Mouse (Mus musculus) hindbrain, embryonic 14.5 days (tissue): ENCODE results near the gene Jak2. TPM values are rescaled to one million over a fixed set of nuclear protein-coding genes. Genes with fewer than 3 reads are reported as not detected.

Experiments used
- ATAC-seq: fragments of 200-750 bp; cut with Nextera tagmentation; 2 replicates; pipeline ENCODE4 v1.8.0; 2017; ENCODE audit warnings: moderate number of reproducible peaks, mild to moderate bottlenecking, moderate TSS enrichment, moderate library complexity; ENCODE audit not compliant: low FRiP score
- DNase-seq: peaks from one replicate; pipeline ENCODE4 v3.0.0-alpha.2; 2015; ENCODE audit warnings: low spot score
- H3K27ac ChIP-seq: fragments of 300-500 bp; sonication (generic); 2 replicates; pipeline ENCODE4 v1.5.1; 2014; ENCODE audit warnings: mild to moderate bottlenecking, moderate library complexity
- H3K27me3 ChIP-seq: fragments of 300-500 bp; sonication (generic); 2 replicates; pipeline ENCODE4 v1.6.1; 2014; ENCODE audit warnings: mild to moderate bottlenecking, low read length, mixed read lengths; ENCODE audit not compliant: control insufficient read depth, insufficient read depth
- H3K36me3 ChIP-seq: fragments of 300-500 bp; sonication (generic); replicated peaks from 2 replicates; pipeline ENCODE4 v1.6.1; 2014; ENCODE audit not compliant: control insufficient read depth, insufficient read depth
- H3K4me1 ChIP-seq: fragments of 300-500 bp; sonication (generic); replicated peaks from 2 replicates; pipeline ENCODE4 v1.6.1; 2014; ENCODE audit warnings: antibody characterized with exemption, low read length, mixed read lengths; ENCODE audit not compliant: control insufficient read depth, insufficient read depth
- H3K4me2 ChIP-seq: fragments of 300-500 bp; sonication (generic); replicated peaks from 2 replicates; pipeline ENCODE4 v1.6.1; 2014; ENCODE audit warnings: mild to moderate bottlenecking, moderate library complexity
- H3K4me3 ChIP-seq: fragments of 300-500 bp; sonication (generic); replicated peaks from 2 replicates; pipeline ENCODE4 v1.5.1; 2014; ENCODE audit warnings: mild to moderate bottlenecking, low read length
- H3K9ac ChIP-seq: fragments of 300-500 bp; sonication (generic); 2 replicates; pipeline ENCODE4 v1.6.1; 2014
- H3K9me3 ChIP-seq: fragments of 300-500 bp; sonication (generic); 2 replicates; pipeline ENCODE4 v1.6.1; 2016; ENCODE audit warnings: low read length; ENCODE audit not compliant: control insufficient read depth
- WGBS: fragments of 180-500 bp; shearing (Covaris S2); extraction: QIAGEN DNeasy Blood & Tissue Kit; methylation state at CpG from one replicate; pipeline ENCODE4 v1.1.7; 2014; 5-methylcytosine and 5-hydroxymethylcytosine counted together
- polyA plus RNA-seq: library from polyadenylated mRNA; unstranded; fragments of >200 nt; fragmentation: Nextera tagmentation; extraction: Ambion mirVana; gene quantifications from 2 replicates; pipeline ENCODE4 v1.2.1, GENCODE M21; 2014

Jak2 gene
- polyA plus RNA-seq, 1 experiment from 2014 or later = 20.3 TPM

DNA sequence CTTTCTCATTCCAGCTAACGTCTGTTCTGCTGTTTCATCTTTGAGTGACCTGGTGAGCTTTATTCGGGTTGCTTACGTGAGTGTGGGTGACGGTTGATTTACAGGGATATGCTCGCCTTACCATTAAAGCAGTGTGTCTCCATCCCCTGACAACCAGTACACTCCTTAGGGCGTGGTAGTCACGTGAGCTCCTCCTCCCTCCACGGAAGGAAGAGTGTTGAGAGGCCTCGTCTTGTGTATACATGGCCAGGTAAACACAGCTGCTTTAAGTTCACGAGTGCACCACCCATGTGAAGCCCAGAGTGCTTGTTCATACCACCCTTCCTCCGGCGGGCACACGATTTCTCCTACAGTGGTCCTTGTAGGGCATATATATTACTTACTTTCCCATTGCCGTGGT lies 39.9 kb downstream of the Jak2 start:
- Histone ChIP-seq H3K9ac (no peak overlapping the region), H3K4me1 (no peaks in the 10 kb centered on the region), H3K36me3 (peaks cover 62% of the 10 kb centered on the region), H3K4me2 (no peak overlapping the region), H3K4me3 (no peak overlapping the region), H3K27me3 (no peaks in the 10 kb centered on the region), H3K27ac (no peak overlapping the region), H3K9me3 (no peaks in the 10 kb centered on the region)
- no peak for ATAC-seq
- WGBS = 91% methylated on average over 14 of the region's 14 CpGs
- no peak for DNase-seq

DNA sequence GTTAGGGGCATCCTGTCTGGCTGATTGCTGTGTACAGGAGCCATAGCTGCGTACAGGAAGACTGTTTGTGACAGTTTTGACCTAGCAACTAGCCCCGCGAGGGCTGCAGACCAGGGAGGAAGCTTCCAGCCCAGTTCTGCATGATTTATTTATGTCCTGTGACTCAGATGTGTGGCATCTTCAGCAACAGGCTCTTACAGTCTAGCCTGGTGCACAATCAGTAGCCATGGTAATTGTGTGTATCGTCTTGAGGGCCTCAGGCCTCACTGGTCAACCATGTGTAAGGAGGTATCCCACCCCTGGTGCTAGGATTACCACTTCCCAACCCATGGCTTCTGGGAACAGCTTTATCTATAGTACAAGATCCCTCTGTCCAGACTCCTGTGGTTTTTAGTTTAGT lies 40.9 kb downstream of the Jak2 start:
- H3K36me3 ChIP-seq = peaks cover 65% of the 10 kb centered on the region
- no peak overlapping the region for H3K4me3 ChIP-seq
- 92% methylated on average over 4 of the region's 4 CpGs for WGBS
- ATAC-seq (no peak), DNase-seq (no peak)
- H3K27me3 ChIP-seq = no peaks in the 10 kb centered on the region
- no peaks in the 10 kb centered on the region for H3K4me1 ChIP-seq
- H3K9ac ChIP-seq = no peak overlapping the region
- no peak overlapping the region for H3K4me2 ChIP-seq
- H3K27ac ChIP-seq = no peak overlapping the region
- no peaks in the 10 kb centered on the region for H3K9me3 ChIP-seq

DNA sequence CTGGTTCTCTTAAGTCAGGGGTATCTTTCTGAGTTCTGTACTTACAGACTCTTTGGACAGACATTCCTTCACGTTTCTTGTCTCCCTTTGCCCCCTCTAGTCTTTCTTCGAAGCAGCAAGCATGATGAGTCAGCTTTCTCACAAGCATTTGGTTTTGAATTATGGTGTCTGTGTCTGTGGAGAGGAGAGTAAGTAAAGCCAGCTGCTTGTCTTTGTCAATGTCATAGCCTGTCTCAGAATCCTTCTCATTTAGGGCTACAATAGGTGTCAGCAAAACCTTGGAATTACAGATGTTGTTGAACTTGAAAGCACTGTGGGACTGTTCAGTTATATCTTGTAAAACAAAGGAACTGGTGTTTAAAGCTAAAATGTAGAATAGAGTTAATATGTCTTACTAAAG lies 43.1 kb downstream of the Jak2 start:
- no peak for ATAC-seq

DNA sequence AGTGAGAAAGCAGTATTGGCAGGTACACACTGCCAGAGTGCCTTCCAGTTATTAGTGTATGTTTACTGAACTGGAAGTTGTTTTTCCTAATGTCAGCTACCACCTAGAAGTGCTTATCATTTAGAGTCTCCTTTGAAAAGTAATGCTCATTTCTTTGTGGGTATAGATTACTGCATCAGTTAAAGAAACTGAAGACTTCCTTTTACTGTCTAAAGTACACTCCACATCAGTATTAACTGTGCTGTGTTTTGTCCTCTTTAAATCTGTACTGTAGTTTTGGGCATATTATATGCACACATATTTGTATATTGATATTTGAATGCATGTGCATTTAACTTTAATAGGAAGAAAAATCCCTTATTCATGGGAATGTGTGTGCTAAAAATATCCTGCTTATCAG lies 44.5 kb downstream of the Jak2 start:
- H3K36me3 ChIP-seq = peaks cover 78% of the 10 kb centered on the region
- DNase-seq (no peak), ATAC-seq (no peak)
- no peak overlapping the region for H3K4me2 ChIP-seq
- H3K27ac ChIP-seq = no peak overlapping the region
- no peaks in the 10 kb centered on the region for H3K9me3 ChIP-seq
- no peaks in the 10 kb centered on the region for H3K4me1 ChIP-seq
- no peak overlapping the region for H3K9ac ChIP-seq
- no peaks in the 10 kb centered on the region for H3K27me3 ChIP-seq
- H3K4me3 ChIP-seq = no peak overlapping the region

More for the DNA sequence above, 43.1 kb downstream of the Jak2 start:
- no peak for DNase-seq
- H3K9ac ChIP-seq = no peak overlapping the region
- no peak overlapping the region for H3K27ac ChIP-seq
- no peaks in the 10 kb centered on the region for H3K4me1 ChIP-seq
- H3K4me2 ChIP-seq = no peak overlapping the region
- H3K36me3 ChIP-seq = peaks cover 72% of the 10 kb centered on the region
- H3K27me3 ChIP-seq = no peaks in the 10 kb centered on the region
- no peak overlapping the region for H3K4me3 ChIP-seq
- 78% methylated on average over 2 of the region's 2 CpGs for whole genome bisulfite sequencing
- no peaks in the 10 kb centered on the region for H3K9me3 ChIP-seq

DNA sequence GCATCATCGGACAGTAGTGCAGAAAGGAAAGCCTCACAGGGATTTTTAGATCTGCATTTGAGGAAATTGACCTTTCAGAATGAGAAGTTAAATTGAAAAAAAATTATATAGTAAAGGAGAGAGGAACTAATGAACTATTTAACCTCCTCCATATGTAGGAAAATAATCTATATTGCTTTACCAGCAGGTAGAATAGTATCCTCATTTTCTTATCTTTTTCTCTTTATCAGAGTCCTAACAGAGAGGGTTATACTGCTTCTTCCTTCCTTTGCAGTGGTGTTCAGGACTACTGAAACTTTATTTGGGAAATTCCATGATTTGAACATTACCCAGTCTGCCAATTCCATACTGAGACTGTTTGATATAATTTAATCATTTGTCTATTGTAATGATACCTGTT lies 45.7 kb downstream of the Jak2 start:
- H3K9me3 ChIP-seq = no peaks in the 10 kb centered on the region
- no peak overlapping the region for H3K27ac ChIP-seq
- H3K4me3 ChIP-seq = no peak overlapping the region
- DNase-seq = no peak
- H3K4me2 ChIP-seq = no peak overlapping the region
- no peak overlapping the region for H3K9ac ChIP-seq
- H3K4me1 ChIP-seq = no peaks in the 10 kb centered on the region
- no peaks in the 10 kb centered on the region for H3K27me3 ChIP-seq
- no peak for ATAC-seq
- peaks cover 74% of the 10 kb centered on the region for H3K36me3 ChIP-seq
- 98% methylated on average over 1 of the region's 1 CpGs for WGBS

DNA sequence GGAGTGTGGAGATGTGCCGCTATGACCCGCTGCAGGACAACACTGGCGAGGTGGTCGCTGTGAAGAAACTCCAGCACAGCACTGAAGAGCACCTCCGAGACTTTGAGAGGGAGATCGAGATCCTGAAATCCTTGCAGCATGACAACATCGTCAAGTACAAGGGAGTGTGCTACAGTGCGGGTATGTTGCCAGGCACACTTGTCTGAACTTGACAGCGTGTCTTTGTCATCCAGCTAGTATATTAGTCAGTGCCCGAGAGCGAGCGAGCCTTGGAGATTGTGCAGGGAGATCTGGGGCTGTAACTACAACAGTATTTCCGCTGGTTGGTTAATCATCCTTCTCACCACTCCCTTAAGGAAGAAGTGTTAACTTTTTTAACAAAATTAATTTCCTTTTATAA lies 49.3 kb downstream of the Jak2 start:
- Histone ChIP-seq H3K9ac (no peak overlapping the region), H3K4me2 (no peak overlapping the region), H3K36me3 (peaks cover 80% of the 10 kb centered on the region), H3K4me3 (no peak overlapping the region), H3K9me3 (no peaks in the 10 kb centered on the region), H3K27me3 (no peaks in the 10 kb centered on the region), H3K4me1 (no peaks in the 10 kb centered on the region), H3K27ac (no peak overlapping the region)
- WGBS = 87% methylated on average over 13 of the region's 13 CpGs
- no peak for DNase-seq
- ATAC-seq = no peak

DNA sequence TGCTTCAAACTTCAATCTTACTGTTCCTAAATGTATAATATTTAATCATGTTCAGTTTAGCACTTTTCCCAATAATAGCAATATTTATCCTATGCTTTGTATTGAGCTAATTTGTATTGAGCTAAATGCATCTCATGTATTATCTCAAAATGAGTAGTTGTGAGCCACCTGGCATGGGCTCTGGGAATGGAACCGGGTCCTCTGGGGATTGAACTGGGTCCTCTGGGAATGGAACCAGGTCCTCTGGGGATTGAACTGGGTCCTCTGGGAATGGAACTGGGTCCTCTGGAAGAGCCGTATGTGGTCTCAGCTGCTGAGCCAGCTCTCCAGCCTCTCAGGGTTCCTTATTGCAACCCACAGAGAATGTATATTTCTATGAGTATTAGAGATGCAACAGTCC lies 50.5 kb downstream of the Jak2 start:
- Histone ChIP-seq H3K27me3 (no peaks in the 10 kb centered on the region), H3K4me1 (no peaks in the 10 kb centered on the region), H3K36me3 (peaks cover 77% of the 10 kb centered on the region), H3K4me2 (no peak overlapping the region), H3K27ac (no peak overlapping the region), H3K9ac (no peak overlapping the region), H3K9me3 (no peaks in the 10 kb centered on the region), H3K4me3 (no peak overlapping the region)
- no peak for ATAC-seq
- no peak for DNase-seq
- WGBS = 91% methylated on average over 2 of the region's 2 CpGs

DNA sequence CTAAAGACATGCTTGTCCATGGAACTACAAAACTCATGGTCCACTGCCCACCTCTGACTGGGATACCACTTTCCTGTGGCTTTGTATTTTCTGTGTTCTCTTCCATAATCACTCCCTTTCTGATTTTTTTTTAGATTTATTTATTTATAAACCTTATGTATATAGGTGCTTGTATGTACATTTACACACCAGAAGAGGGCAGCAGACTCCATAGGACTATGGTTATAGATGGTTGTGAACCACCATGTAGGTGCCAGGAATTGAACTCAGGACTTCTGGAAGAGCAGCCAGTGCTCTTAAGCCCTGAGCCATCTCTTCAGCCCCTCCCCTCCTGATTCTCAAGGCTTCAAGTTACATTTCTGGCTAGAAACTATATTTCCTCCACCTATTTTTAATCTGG lies 57.2 kb downstream of the Jak2 start:
- Histone ChIP-seq H3K27ac (no peak overlapping the region), H3K27me3 (no peaks in the 10 kb centered on the region), H3K9ac (no peak overlapping the region), H3K4me2 (no peak overlapping the region), H3K4me3 (no peak overlapping the region), H3K36me3 (peaks cover 61% of the 10 kb centered on the region), H3K9me3 (no peaks in the 10 kb centered on the region), H3K4me1 (no peaks in the 10 kb centered on the region)
- no peak for DNase-seq
- no peak for ATAC-seq

DNA sequence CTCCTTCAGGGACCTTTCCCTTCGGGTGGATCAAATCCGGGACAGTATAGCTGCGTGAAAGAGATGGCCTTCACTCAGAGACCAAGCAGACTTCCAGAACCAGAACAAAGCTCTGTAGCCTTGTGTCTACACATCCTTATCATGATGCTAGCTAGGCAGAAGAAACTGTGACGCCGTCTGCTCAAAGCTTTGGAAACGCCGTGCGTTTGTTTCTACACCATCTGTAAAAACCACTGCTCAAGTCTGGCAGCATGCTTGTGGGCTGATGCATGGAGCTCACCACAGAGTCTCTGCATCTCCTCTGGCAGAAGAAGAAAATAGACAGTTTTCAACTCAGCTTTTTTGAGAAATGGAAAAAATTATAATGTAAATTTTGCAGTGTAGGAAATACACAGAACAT lies 60.2 kb downstream of the Jak2 start:
- Histone ChIP-seq H3K9me3 (peaks cover 11% of the 10 kb centered on the region), H3K4me2 (no peak overlapping the region), H3K4me1 (no peaks in the 10 kb centered on the region), H3K36me3 (peaks cover 50% of the 10 kb centered on the region), H3K27me3 (no peaks in the 10 kb centered on the region), H3K27ac (no peak overlapping the region), H3K9ac (no peak overlapping the region), H3K4me3 (no peak overlapping the region)
- DNase-seq = no peak
- WGBS = 90% methylated on average over 8 of the region's 8 CpGs
- ATAC-seq = no peak

DNA sequence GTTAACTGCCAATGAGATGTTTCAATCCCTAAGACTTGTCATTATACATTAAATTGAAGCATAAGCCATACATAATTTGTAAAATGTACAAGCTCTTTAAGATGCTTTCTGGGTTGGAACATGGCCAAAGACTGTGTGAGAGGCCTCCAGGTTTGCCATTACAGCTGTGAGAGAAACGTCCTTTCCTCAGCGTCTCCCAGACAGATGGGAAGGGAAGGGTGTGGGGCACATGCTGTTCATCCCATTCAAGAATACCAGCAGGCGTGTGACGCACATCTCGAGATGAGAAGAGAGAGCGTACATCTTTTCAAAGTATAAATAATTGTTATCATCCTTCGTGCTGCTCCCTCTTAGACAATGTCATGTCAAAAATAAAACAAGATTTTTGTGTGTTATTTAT lies 61.0 kb downstream of the Jak2 start:
- peaks cover 46% of the 10 kb centered on the region for H3K36me3 ChIP-seq
- DNase-seq = no peak
- ATAC-seq = no peak

More for the DNA sequence above, 61.0 kb downstream of the Jak2 start:
- Histone ChIP-seq H3K4me3 (no peak overlapping the region), H3K27ac (no peak overlapping the region), H3K9me3 (peaks cover 19% of the 10 kb centered on the region), H3K27me3 (no peaks in the 10 kb centered on the region), H3K9ac (no peak overlapping the region), H3K4me1 (no peaks in the 10 kb centered on the region), H3K4me2 (no peak overlapping the region)
- 47% methylated on average over 7 of the region's 7 CpGs for WGBS
